Mouse (Mus musculus) brain, embryonic 18.5 days (tissue): ENCODE data around the gene Rnf186.
"Not testable (repeated sequence)": the region's sequence is repeated elsewhere in the genome, so short reads cannot be mapped to it uniquely, and the experiment has no call there.

Experiments
- DNase-seq: peaks from one replicate; pipeline ENCODE4 v3.0.0-alpha.2; 2012; ENCODE audit warnings: low read depth, low spot score

Rnf186 gene

DNA sequence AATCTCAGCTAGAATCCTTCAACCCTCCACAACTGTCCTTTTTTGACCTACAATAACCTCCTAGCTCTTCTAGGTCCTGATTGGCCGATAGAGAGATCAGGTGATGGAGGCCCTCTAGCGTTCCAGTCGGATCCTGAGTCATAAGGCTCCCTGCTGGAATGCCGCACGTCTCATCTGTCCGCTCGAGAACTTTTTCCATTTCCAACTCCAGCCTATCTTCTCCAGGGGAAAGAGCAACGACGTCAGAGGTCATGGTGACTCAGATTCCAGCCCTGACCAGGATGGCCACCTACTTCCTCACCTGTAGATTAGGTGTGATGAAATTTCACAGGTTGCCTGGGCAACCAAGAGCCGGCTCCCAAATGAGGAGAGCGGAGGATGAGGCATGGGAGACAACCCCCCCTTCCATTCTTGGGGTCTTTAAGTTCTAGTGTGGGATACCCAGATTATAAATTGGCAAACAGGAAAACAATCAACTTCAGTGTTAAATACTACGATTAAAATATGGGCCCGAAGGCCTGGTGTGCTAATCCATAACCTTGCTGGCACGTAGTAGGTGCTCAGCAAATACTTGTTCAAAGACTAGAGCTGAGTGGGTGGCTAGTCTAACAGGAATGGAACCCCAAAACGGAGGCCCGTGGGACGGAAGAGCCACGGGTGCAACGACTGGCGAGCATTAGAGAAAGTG is 5.4 kb downstream of the Rnf186 start:
- no peak for DNase-seq

GRCm38 (mm10) chr4:138972827-138973718 is 6.2 kb downstream of the Rnf186 start, which contains the start of gene Tmco4:
Gene Tmco4 (plus strand): TSS chr4:138972888.
- no peak for DNase-seq

DNA sequence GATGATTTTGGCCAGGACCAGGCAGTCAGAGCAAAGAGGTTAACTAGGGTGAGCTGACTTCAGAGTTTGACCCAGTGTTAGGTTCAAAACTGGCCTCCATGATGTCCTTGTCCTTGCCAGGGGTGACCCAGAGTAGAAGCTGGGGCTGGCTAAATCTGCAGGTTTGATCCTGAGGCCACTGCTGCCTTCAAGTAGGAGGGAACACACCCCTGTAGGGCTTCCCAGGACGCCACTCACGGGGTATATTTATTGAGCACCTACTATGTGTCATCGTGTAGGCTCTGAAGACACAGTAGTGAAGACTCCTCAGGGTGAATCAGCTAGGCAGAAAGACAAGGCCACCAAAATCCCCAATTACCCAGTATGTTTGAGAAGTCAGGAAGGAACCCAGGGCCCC is 6.8 kb downstream of the Rnf186 start:
- no peak for DNase-seq

DNA sequence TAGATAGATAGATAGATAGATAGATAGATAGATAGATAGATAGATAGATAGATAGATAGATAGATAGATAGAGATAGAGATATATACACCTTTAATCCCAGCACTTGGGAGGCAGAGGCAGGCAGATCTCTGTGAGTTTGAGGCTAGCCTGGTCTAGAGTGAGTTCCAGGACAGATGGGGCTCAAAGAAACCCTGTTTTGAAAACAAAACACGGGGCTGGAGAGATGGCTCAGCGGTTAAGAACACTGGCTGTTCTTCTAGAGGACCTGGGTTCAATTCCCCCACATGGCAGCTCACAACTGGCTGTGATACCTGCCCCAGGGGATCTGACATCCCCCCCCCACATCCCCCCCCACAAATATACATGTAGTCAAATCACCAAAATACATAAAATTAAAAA is 7.6 kb downstream of the Rnf186 start:
- not testable (repeated sequence) for DNase-seq

GRCm38 (mm10) chr4:138975194-138975593 is 8.3 kb downstream of the Rnf186 start:
- no peak for DNase-seq

DNA sequence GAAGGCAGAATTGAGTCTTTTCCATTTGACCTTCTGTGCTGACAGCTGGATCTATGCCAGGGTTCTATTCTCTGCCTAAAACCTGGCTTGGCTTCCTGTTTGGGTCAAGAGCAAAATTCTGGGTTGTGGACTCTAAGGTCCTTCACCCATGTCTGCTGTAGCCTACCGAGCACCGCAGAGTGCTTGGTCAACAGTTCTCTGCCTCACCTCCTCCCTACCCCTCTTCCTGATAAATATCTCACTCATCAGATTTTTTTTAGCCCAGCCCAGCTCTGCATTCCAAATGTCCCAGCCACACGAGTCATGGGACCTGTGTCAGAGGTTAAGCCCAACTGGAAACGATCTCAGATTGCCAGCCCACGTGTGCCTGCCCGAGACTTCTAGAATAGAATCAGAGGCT is 9.1 kb downstream of the Rnf186 start:
- DNase-seq: no peak

DNA sequence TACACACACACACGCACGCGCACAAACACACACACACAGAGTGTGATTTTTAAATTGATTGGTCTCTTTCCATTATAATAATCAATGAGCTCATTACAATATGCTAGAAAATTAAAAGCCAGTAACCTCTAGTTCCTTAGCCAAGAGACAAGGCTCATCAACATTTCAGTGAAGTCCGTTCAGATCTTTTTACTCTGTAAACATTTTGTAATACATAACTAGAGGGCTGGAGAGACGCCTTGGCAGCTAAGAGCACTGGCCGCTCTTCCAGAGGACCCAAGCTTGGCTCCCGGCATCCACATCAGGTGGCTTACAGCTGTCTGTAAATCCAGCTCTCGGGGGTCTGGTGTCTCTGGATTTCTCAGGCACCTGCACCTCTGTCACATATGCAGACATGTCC is 13.1 kb downstream of the Rnf186 start:
- no peak for DNase-seq

GRCm38 (mm10) chr4:138980771-138981420 is 14.0 kb downstream of the Rnf186 start:
- DNase-seq: no peak

- DNase-seq: no peak
Observed at GRCm38 (mm10) chr4:138983422-138983821, 16.5 kb downstream of the Rnf186 start.

GRCm38 (mm10) chr4:138984744-138985143 is 17.8 kb downstream of the Rnf186 start:
- no peak for DNase-seq

DNA sequence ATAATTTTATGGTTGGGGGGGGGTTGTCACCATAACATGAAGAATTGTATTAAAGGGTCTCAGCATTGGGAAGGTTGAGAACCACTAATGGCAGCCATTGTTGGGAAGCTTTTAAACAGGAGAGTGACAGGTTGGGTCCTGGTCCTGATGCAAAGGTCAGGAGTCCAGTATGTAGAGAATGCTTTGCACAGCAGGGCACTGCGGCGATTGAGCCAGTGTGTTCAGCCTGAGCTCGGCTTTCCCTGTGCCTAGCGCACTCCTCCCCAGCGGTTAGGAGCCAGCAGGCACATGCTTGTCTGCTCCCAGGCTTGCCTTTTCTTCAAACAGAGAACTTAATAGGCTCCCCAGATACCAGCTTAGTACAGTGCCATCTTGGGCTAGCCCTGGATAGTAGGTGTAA is 19.4 kb downstream of the Rnf186 start:
- no peak for DNase-seq

- DNase-seq: no peak
Observed at GRCm38 (mm10) chr4:138994389-138994788, 27.5 kb downstream of the Rnf186 start.

GRCm38 (mm10) chr4:138996410-138996809 is 29.5 kb downstream of the Rnf186 start:
- DNase-seq: no peak

- no peak for DNase-seq
Observed at GRCm38 (mm10) chr4:138997121-138997520, 30.2 kb downstream of the Rnf186 start.

DNA sequence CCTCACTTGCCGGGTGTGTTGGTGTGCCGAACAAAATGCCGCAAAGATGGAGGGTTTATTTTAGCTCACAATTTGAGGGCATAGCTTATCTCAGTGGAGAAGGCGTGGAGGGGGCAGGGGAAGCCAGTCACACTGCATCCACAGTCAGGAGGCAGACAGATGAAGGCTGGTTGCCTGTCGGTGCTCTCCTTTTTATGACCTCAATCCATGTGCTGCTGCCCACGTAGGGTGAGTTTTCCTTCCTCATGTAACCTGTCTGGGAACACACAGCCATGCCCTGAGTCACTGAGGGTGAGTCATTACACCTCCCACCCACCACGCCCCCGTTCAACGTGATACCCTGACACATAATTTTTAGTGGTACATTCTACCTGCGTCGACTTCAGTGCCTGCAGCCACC is 31.7 kb downstream of the Rnf186 start:
- DNase-seq: no peak

- DNase-seq: no peak
Observed at GRCm38 (mm10) chr4:139001026-139001425, 34.1 kb downstream of the Rnf186 start.

DNA sequence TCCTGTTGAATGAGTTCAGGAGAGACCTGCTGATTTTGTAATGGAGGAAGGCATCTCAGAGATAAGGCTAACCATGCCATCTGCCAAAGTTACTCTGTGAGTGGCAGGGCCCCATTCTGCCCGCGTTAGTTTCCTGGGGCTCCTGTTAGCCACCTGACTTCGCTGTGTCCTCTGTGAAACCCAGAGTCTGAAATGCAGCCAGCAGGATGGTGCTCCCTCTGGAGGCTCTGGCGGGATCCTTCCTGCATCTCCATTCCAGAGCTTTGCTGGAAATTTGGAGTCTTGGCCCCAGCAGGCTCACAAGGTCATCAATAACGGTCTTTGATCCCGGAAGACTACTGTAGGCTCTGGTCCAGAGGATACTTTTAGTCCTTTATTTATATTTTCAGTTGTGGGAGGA is 34.5 kb downstream of the Rnf186 start:
- DNase-seq: no peak

- no peak for DNase-seq
Observed at GRCm38 (mm10) chr4:139004067-139004466, 37.2 kb downstream of the Rnf186 start.

DNA sequence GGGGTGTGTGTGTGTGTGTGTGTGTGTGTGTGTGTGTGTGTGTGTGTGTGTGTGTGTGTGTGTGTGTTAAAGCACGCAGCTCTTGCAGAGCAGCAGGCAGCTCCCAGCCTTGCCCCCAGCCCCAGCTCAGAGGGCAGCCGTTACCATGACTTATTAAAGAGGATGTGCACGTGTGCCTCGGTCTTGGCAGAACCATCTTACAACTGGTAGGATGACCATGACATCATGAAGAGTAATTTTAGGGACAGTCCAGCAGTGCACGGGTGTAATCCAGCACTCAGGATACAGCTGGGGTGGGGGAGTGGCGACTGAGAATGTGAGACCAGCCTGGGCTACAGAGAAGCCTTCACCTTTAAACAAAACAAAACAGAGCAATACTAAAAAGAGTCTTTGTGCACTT is 38.3 kb downstream of the Rnf186 start:
- no peak for DNase-seq

- no peak for DNase-seq
Observed at GRCm38 (mm10) chr4:139007353-139007752, 40.4 kb downstream of the Rnf186 start.

DNA sequence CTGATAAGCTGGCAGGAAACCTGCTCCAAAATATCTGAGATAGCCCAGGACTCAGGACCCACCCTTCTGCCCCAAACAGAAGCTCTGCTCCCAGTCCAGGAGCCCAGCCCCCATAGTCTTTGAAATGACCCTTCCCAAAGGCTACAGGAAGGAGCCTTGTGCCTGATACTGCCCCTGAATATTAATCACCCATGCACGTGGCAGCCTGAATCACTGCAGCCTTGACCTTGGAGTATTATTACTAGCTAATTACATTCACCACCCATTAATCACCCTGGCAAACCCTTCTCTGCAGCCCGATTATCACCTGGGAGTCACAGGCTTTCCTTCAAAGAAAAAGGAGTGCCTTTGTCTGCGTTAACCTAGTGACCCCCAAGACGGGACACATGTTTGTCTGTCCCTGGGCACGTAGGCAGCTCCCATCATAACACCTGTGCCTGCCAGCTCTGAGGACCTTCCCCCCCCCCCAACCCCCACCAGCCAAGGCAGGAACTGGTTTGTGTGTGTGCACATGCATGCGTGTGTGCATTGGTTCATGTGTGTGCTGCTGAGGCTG is 41.1 kb downstream of the Rnf186 start:
- DNase-seq: no peak

DNA sequence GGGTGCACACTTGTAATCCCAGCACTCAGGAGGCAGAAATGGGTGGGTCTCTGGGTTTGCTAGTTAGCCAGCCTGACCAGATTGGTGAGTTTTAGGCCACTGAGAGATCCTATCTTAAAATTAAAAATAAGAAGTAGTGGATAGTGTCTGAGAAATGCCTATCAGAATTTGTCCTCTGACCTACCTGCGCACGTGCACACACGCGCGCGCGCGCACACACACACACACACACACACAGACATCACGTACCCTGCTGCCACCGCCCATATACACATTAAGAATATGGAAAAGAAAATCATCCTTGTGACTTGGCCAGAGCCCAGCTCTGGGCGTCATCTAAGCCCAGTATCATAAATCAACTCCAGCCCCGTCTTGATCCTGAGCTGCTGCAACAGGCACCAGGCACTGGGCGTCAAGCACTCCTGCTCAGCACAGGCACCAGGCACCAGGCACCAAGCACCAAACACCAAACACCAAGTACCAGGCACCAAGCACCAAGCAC is 44.3 kb downstream of the Rnf186 start:
- no peak for DNase-seq
